Mouse (Mus musculus) bone marrow macrophage, adult 2 months (primary cell): ENCODE measurements around the gene Tmem179.

Source experiments
- CTCF ChIP-seq: IDR thresholded peaks from 2 replicates; pipeline ENCODE4 v1.5.1; 2012; ENCODE audit warnings: low read depth, mild to moderate bottlenecking, low read length, moderate library complexity
- POLR2A ChIP-seq: IDR thresholded peaks from 2 replicates; pipeline ENCODE4 v1.6.1; 2012; ENCODE audit warnings: mild to moderate bottlenecking, low read depth, low read length, borderline replicate concordance

- TF ChIP-seq CTCF, result no peak
- no peak for TF ChIP-seq POLR2A
Measured at GRCm38 (mm10) chr12:112503003-112503771, 13.4 kb downstream of the Tmem179 start.
